Mouse (Mus musculus) liver, adult (tissue): Measurements from ENCODE around the gene Uqcc2.

Experiments
- GATA4 ChIP-seq: IDR thresholded peaks from 2 replicates; pipeline ENCODE4 v1.6.1; 2014; ENCODE audit warnings: mild to moderate bottlenecking, low read length; ENCODE audit not compliant: insufficient replicate concordance

The Uqcc2 gene

DNA sequence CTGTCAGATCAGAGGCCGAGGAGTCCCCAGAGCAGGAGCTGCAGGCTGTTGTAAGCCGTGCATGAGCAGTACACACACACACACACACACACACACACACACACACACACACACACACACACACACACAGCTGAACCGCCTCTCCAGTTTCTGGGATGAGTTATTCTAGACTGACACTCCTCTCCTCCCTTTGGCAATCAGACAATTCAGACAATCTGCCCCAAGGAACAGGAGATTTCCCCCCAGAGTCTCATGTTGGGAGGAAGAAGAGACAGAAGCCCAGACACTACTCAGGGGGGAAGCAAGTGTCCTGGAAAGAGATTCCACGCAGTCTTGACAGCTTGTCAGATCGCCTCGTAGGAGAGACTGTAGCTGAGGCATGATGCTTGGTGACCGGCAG, 5.6 kb upstream of the Uqcc2 start:
- TF ChIP-seq GATA4 = no peak

DNA sequence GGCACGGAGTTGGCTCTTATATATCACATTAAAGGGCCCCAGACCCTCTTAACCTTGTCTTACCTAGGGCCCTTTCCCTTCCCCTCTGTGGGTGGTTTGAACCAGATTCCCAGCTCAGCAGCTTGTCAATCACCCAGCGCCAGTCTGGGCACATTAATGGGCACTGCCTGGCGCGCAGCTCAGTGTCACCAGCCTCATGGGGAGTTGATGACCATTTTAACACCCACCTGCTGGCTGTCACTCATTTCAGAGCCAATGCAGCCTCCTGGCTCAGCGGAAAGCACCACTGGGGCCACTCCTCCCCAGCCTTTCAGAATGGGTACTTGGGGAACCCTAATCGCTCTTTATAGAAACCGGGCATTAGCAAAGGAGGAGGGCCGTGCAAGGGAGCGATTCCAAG, 4.7 kb upstream of the Uqcc2 start:
- TF ChIP-seq GATA4 = no peak

DNA sequence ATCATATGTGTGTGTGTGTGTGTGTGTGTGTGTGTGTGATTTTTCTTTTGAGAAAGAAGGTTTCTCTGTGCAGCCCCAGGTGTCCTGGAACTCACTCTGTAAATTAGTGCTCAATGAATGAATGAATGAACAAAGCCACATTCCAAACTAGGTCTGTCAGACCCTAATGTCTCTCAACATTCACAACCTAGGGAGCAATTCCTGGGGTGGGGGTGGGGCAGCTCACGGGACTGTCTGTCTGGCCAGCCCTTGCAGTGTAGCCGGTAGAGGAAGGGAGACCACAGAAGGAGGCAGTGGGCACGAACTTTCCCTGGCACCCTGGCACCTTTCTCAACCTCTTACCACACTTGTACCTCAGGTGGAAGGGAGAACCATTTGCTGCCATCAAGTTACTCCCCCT, 999 bp upstream of the Uqcc2 start:
- no peak for TF ChIP-seq GATA4

DNA sequence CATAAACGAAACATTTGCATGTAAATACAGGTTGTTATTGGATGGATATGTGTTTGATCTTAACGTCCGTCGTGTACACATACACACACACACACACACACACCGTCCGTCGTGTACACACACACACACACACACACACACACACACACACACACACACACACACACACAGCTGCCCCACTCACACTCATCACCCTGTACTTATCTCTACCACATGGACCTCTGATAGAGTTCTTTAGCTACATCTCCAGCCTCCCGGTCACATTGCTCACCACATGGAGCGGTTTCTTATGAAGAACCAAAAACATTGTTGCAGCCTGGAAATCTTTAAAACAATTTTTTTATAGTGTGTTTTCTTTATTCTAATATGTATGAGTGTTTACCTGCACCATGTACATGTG, 471 bp upstream of the Uqcc2 start:
- TF ChIP-seq GATA4 = no peak

DNA sequence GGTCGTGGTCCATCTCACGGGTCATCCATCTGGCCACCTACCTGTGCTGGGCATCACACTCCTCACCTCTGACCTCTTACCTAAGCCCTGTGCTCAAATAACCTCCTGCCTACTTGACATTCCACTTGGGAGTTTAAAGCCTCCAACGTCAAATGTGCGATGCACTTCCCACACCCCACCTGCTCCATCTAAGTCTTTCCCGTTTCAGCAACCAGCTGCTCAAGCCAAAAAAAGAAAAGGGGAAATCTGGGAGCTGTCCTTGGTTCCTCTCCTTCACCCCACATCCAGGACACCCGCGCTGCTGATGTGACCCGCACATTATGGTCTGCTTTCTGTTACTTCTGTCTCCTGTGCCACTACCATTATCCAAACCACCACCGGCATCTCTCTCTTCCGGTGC, 1.5 kb downstream of the Uqcc2 start:
- no peak for TF ChIP-seq GATA4

DNA sequence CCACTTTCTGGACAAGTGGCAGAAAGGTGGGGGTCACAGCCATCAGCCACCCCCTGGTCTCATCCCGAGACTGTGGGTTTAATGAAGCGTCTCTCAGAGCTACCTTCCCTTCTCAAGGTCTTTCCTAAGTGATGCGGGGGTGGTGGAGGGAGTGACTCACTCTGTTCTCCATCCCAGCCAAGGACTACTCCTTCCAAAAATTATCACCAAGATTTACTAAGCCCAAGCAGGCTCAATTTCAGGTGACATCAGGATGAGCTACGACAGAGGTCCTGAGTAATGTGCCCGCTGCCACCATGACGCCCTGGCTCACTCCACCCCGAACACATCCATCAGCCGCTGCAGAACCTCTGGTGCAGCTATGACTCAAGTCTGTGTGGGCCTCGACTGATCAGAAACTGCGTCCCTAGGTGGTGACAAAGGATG, 2.5 kb downstream of the Uqcc2 start:
- TF ChIP-seq GATA4 = no peak

DNA sequence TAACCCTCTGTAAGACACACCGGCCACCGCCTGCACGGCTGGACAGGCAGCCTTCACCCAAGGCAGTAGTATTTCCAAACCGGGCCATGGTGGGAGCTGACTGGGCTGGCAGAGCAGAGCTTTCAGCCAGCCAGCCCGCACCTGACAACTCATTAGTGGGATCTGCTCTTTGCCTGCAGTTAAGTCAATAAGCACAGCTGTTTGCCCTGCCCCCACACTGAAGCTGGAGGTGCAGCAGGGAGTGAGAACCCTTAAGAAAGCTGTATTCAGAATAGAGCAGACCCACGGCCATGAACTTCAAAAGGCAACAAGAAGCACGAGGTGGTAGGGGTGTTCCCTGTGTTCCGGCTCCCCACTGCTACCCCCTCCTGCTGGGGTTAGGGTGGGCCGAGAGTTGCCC, 3.5 kb downstream of the Uqcc2 start:
- no peak for TF ChIP-seq GATA4

DNA sequence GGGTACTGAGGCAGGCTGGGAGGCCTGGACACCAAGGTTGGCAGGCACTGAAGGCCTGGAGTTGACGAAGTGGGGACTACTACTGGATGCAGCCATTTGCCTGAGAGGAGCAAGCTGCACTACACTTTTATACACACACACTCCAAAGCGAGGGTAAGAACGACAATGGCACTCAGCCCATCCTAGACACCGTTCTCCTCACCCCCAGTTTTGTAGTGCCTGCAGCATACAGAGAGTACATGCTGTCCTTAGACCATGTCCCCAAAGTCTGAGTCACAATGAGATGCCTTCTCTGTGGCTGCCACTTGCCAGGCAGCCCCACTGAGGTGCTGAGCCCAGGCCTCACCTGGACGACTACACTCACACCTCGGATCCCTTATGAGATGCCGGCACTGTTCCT, 3.9 kb downstream of the Uqcc2 start:
- TF ChIP-seq GATA4 = no peak

DNA sequence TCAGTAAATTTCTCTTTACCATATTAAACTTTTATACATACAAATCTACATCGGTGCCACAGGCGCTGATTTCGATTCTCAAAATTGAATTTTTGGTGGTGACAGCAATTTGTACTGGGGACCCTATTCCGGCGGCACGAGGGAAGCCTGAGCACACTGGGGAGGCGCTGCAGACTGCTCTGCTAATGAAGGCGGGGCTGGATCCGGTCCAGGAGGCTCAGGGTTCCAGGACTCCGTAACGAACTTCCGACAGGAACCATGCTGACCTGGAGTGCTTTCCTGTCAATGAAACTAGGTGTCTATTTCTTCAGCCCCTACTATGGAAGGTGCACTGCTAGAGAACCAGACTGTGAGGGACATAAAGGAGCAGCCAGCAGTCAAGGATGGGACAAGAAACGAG, 4.4 kb downstream of the Uqcc2 start:
- TF ChIP-seq GATA4 = no peak

DNA sequence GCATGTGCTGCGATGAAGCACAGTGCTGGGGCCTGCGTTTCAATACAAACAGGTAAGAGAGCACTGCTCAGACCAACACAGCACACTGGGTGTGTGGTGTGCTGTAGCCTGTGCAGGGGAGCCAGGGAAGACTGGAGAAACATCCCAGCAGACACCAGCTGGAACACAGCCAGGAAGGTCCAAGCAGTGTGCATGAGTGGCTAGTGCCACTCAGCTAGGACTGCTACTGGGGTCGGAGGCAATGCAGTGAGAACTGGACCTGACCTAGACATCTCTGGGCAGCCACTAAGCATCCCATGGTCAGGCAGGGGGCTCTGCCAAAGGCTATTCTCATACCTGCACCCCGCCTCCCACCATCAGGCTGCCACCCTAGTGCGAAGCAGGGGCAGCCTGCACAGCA, 5.5 kb downstream of the Uqcc2 start:
- TF ChIP-seq GATA4 = no peak

DNA sequence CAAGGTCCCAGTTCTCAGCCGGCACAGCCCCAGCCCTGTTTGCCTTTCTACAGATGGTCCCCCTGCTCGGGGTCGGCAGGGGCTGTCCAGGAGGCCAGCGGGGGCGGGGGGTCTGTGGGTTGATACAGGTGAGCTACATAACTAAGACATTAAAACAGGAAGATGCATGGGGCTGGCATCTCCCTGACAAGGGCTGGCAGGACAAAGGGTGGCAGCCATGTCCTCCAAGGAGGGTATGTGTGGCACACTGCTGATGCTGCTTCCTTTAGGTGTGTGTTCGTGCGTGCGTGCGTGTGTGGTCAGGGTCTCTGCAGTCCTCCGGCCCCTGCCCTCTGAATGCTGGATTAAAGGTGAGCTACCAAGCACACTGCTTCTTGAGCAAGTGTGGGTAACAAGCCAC, 6.7 kb downstream of the Uqcc2 start:
- no peak for TF ChIP-seq GATA4

DNA sequence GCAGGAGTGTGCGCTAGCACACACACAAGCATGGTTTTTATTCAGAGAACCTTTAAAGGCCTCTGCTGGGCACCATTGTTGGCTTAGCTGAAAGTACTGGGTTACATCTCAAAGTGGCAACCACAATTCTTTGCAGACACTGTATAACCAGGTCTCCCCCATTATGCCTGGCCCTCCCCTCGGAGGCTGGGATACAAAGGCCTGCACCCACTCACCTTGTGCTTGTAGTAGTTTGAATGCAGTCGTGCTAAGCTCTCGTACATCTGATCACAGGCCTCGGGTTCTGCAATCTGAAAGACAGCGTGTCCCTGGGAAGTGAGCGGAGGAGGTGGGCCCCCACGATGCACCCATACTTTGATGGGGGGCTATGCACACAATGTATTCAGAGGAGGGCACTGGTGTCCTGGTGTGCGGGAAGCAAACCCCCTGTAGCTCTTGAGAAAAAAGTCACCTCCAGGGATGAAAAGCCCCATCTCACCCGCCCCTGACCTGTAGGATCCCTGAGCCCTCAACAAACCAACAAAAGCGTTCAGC, 8.0 kb downstream of the Uqcc2 start:
- no peak for TF ChIP-seq GATA4

DNA sequence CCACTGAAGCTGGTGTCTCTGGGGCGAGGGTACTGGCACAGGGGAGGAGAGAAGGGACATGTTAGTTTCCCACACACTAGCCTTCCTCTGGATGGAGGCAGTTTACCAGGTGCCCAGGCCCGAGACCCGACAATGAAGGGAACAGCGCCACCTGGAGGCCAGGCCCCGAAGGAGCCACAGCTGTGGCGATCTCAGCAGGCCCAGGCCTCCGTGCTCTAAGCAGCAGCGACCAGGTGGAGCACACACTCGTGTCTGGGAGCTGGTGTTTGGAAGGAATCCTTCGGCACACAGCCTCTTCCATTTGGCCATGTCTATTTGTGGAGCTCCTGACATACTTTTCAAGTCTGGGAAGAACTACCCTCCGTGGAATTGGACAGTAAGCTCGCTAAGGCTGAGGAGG, 8.5 kb downstream of the Uqcc2 start:
- TF ChIP-seq GATA4 = no peak

DNA sequence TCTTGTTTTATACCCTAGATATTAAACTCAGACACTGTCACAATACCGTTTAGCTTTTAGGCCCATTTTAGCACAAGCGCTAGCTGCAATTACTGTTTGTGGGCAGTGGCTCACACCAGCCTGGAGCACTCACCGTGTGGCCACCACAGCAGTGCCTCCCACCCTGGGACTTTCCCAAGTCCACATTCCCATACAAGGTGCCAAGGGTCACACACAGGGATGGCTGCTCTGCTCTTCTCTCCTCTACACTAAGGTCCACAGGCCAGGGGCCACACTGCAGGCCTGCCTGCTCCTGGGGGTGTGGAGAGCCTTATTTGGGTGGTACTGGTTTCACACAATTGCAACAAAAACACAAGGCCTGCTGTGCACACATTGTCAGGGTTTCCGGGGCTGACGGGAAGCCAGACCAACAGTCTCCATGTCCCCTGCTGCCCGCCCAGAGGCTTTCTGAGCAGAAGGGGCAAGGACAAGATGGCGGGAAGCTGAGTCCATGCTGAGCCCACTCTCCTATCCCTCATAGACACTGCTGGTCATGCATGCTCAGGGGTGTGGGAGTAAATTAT, 9.8 kb downstream of the Uqcc2 start:
- no peak for TF ChIP-seq GATA4

DNA sequence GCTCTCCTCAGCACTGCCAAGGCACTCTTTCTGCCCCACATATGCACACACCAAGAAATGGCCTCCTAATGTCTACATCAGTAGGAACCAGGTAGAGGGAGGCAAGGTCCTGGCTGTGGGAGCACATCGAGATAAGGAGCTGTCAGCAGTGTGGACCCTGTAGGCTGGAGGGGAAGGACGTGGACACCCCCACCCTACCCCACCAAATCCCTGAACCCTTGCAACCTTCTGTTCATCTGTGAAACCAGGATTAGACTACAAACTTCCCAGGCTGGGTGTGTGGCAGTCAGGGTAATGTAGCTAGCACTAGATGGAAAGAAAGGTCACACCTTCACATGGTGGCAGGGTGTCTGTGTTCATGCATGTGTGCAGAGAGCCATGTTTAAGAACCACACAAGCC, 10.6 kb downstream of the Uqcc2 start:
- TF ChIP-seq GATA4 = no peak

DNA sequence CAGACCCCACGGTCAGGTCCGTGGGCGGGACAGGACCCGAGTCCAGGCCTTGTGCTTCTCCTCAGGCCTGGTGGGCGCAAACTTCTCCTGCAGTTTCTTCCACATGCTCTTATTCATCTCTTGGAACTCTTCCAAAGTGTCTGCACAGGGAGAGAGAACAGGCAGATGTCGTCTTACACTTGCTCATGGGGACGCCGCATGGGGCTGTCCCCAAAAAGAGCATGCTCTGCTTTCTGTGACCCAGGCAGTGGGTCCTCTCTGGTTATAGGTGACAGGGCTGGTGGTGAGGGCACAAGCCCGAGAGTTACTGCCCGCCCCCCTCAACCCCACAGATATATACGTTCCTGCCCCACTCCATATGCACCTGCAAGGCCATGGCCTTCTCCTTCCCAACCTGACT, 11.0 kb downstream of the Uqcc2 start:
- TF ChIP-seq GATA4 = no peak

DNA sequence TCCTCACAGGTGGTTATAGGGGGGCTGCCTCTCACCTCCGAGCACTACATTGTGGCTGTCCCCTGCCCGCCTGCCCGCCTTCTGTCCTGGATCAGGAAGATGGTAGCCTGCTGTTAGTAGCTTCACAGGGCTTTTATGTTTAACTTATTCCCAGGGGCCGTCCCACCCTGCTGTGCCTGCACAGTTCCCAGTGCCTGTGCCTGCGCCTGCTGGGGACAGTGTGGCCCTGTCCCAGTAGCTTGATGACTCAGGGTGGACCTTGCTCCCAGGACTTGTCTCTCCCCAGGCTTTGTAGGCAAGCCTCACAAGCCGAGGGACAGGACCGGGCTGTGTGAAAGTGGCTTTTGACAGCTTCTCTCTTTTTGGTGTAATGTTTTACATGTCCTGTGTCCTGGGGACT, 11.9 kb downstream of the Uqcc2 start:
- TF ChIP-seq GATA4 = no peak
